In genomic region chr8:13516011-13516442, GRCm38 (mm10) we compare ENCODE assay signal across 9 mouse cellular contexts. TPM values are rescaled to one million over a fixed set of nuclear protein-coding genes. Genes with fewer than 3 reads are reported as not detected.
DNase-seq lines count a peak whose midpoint lies in the region; ATAC-seq lines count a peak whose summit lies in the region.
"Had no signal": no experiment of that assay in that cellular context is flagged by ENCODE, and none has a peak within 500 bp of the region (broad histone marks: within the 10 kb centered on the region; RNA-seq: fewer than 3 reads in every experiment).

No protein-coding gene starts in this region.

- H3K4me1 ChIP-seq in lung, embryonic 16.5 days (replicated peaks; ENCODE audit: control insufficient read depth, insufficient read depth, low read length), result peaks cover 27% of the 10 kb centered on the region
- H3K4me1 ChIP-seq in forebrain, embryonic 12.5 days, result no peaks in the 10 kb centered on the region
- H3K4me1 ChIP-seq: forebrain, embryonic 13.5 days; liver, embryonic 13.5 days had no signal

- H3K9ac ChIP-seq in lung, embryonic 16.5 days (ENCODE audit: low read length), result no peak overlapping the region
- H3K9ac ChIP-seq in forebrain, embryonic 12.5 days, result no peak overlapping the region
- H3K9ac ChIP-seq: forebrain, embryonic 13.5 days; liver, embryonic 13.5 days had no signal

- ATAC-seq in lung, embryonic 16.5 days (ENCODE audit: low read depth), result peak; percentile 81
- no peak for ATAC-seq in granulocyte monocyte progenitor cell, adult 5-6 weeks (replicated peaks; ENCODE audit: poor library complexity, severe bottlenecking)
- no peak for ATAC-seq in forebrain, embryonic 12.5 days (ENCODE audit: low FRiP score)
- ATAC-seq: forebrain, embryonic 13.5 days had no signal

- no peak overlapping the region for H3K4me3 ChIP-seq in lung, embryonic 16.5 days (ENCODE audit: low read length)
- no peak overlapping the region for H3K4me3 ChIP-seq in forebrain, embryonic 12.5 days (replicated peaks)
- H3K4me3 ChIP-seq: forebrain, embryonic 13.5 days; liver, embryonic 13.5 days had no signal

- H3K4me2 ChIP-seq in lung, embryonic 16.5 days (ENCODE audit: low read depth, low read length), result no peak overlapping the region
- H3K4me2 ChIP-seq in forebrain, embryonic 12.5 days, result no peak overlapping the region
- H3K4me2 ChIP-seq: forebrain, embryonic 13.5 days; liver, embryonic 13.5 days had no signal

- H3K36me3 ChIP-seq in lung, embryonic 16.5 days (ENCODE audit: control insufficient read depth, insufficient read depth, low read length), result no peaks in the 10 kb centered on the region
- no peaks in the 10 kb centered on the region for H3K36me3 ChIP-seq in forebrain, embryonic 12.5 days (replicated peaks)
- H3K36me3 ChIP-seq: liver, embryonic 13.5 days had no signal

- peak overlapping the region; percentile 82 for H3K27ac ChIP-seq in lung, embryonic 16.5 days (ENCODE audit: low read length)
- H3K27ac ChIP-seq in forebrain, embryonic 12.5 days, result no peak overlapping the region
- H3K27ac ChIP-seq: forebrain, embryonic 13.5 days; liver, embryonic 13.5 days had no signal

- peak; percentile 59 for DNase-seq in adrenal gland, adult 8-10 months
- DNase-seq in brain, adult 2 months (ENCODE audit: low read depth, low spot score), result peak; percentile 64
- peak; percentile 68 to 76 for DNase-seq in heart, postnatal 14 days
- no peak for DNase-seq in right cerebral cortex, postnatal 14 days
- DNase-seq: liver, embryonic 13.5 days had no signal

- intact Hi-C loops in heart, postnatal 14 days (cut with DNase I), result no loop called here

- WGBS in lung, embryonic 16.5 days, result 34% methylated on average over 7 of the region's 7 CpGs
- WGBS in forebrain, embryonic 12.5 days, result 84% methylated on average over 7 of the region's 7 CpGs

- no peaks in the 10 kb centered on the region for H3K27me3 ChIP-seq in lung, embryonic 16.5 days (ENCODE audit: control insufficient read depth, insufficient read depth, low read depth, low read length)
- no peaks in the 10 kb centered on the region for H3K27me3 ChIP-seq in forebrain, embryonic 12.5 days
- H3K27me3 ChIP-seq: forebrain, embryonic 13.5 days; liver, embryonic 13.5 days had no signal

- H3K9me3 ChIP-seq in lung, embryonic 16.5 days (ENCODE audit: control insufficient read depth, low read length), result no peaks in the 10 kb centered on the region
- H3K9me3 ChIP-seq in forebrain, embryonic 12.5 days, result no peaks in the 10 kb centered on the region
- H3K9me3 ChIP-seq: forebrain, embryonic 13.5 days; liver, embryonic 13.5 days had no signal

RNA-seq across cellular contexts. Expression of gene Gas6, which starts 21.7 kb away (rescaled TPM):
- total RNA-seq in adrenal gland, adult 8-10 months (2022), result 1,000 to 10,000 TPM in 1 of 4 experiments, 100 to 1,000 TPM in 3; 130 to 1,084 (median 297) TPM
- total RNA-seq in heart, postnatal 14 days (2021), result 100 to 1,000 TPM; 121 to 122 TPM
- polyA plus RNA-seq in lung, embryonic 16.5 days (2015; fragmentation: Nextera tagmentation; extraction: Ambion mirVana), result 78.0 and 83.8 TPM in 2 replicates
- total RNA-seq in granulocyte monocyte progenitor cell, adult 5-6 weeks (2014; fragmentation: Nextera tagmentation), result not detected in 2 replicates
- total RNA-seq in granulocyte monocyte progenitor cell, adult 5-6 weeks (2017), result 0.10 TPM in 1 of 2 replicates, not detected in the other
- polyA plus RNA-seq in forebrain, embryonic 12.5 days (2016; fragmentation: Nextera tagmentation; extraction: Ambion mirVana), result 10.0 and 13.9 TPM in 2 replicates

RNA-seq across cellular contexts. Expression of gene 1700029H14Rik, which starts 46.2 kb away (rescaled TPM):
- not detected for total RNA-seq in adrenal gland, adult 8-10 months (2022)
- not detected for total RNA-seq in heart, postnatal 14 days (2021)
- not detected in 2 replicates for polyA plus RNA-seq in lung, embryonic 16.5 days (2015; fragmentation: Nextera tagmentation; extraction: Ambion mirVana)
- not detected in 2 replicates for total RNA-seq in granulocyte monocyte progenitor cell, adult 5-6 weeks (2014; fragmentation: Nextera tagmentation)
- not detected in 2 replicates for total RNA-seq in granulocyte monocyte progenitor cell, adult 5-6 weeks (2017)
- polyA plus RNA-seq in forebrain, embryonic 12.5 days (2016; fragmentation: Nextera tagmentation; extraction: Ambion mirVana), result not detected in 2 replicates
- polyA plus RNA-seq: forebrain, embryonic 13.5 days; liver, embryonic 13.5 days had no signal

Comparison
In these comparisons a context has a peak if more than half of its experiments do, and no peak if none do; other contexts are left out.
1. RNA of gene Gas6, which starts 21.7 kb away (total RNA-seq): 130 to 1,084 TPM in adrenal gland, adult 8-10 months and 121 to 122 TPM in heart, postnatal 14 days; 0.10 TPM in granulocyte monocyte progenitor cell, adult 5-6 weeks; every median in the first group is over 100 times any median in the second.